Mouse (Mus musculus): ENCODE data around the gene Fam78b.

DNA sequence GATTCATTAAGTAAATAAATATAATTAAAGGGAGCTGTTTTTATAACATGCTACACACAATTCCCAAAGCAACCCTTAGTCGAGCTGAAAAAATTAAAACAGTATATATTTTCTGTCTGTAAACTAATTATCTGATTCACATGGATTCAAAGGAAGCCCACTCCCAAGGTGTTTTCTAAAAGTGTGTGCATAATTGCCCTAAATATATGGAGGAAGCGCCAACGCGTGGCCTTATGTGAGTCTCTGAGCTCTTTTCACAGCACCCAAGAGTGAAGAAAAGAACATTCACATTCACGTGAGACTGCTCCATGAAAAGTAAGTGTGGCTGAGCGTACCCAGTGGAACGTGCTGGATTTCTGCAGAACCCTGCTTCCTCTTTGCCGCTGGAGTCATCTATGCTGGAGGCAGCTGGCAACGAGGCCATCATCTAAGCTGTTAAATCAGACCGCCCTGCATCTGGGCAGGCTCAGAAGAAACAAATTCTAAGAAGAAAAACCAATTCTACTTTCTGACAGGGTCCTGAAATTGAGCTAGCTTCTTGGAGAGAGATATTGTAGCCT, 93.5 kb downstream of the Fam78b start:
- no peak for TF ChIP-seq CTCF (IDR thresholded peaks at IDR 0.05; ENCODE audit: borderline replicate concordance, extremely low read depth, insufficient read depth, insufficient read length)
- no peak for TF ChIP-seq POLR2A (IDR thresholded peaks at IDR 0.05; ENCODE audit: borderline replicate concordance, extremely low read depth, insufficient read depth, insufficient read length, poor library complexity, severe bottlenecking)
